Mouse (Mus musculus) stomach, embryonic 15.5 days (tissue): ENCODE results near the gene Gm10065. TPM values are rescaled to one million over a fixed set of nuclear protein-coding genes. Genes with fewer than 3 reads are reported as not detected.
"Not testable (repeated sequence)": the region's sequence is repeated elsewhere in the genome, so short reads cannot be mapped to it uniquely, and the experiment has no call there.

ENCODE experiments used
- ATAC-seq: fragments of 200-750 bp; cut with Nextera tagmentation; 2 replicates; pipeline ENCODE4 v1.8.0; 2017; ENCODE audit warnings: low read depth, moderate number of reproducible peaks, moderate TSS enrichment; ENCODE audit not compliant: insufficient read depth, low FRiP score
- H3K27ac ChIP-seq: fragments of 300-500 bp; sonication (generic); 2 replicates; pipeline ENCODE4 v1.5.1; 2015; ENCODE audit warnings: mild to moderate bottlenecking, inconsistent platforms
- H3K27me3 ChIP-seq: fragments of 300-500 bp; sonication (generic); replicated peaks from 2 replicates; pipeline ENCODE4 v1.6.1; 2015; ENCODE audit warnings: inconsistent platforms
- H3K36me3 ChIP-seq: fragments of 300-500 bp; sonication (generic); 2 replicates; pipeline ENCODE4 v1.6.1; 2015; ENCODE audit warnings: inconsistent platforms
- H3K4me1 ChIP-seq: fragments of 300-500 bp; sonication (generic); 2 replicates; pipeline ENCODE4 v1.6.1; 2015; ENCODE audit warnings: inconsistent platforms
- H3K4me2 ChIP-seq: fragments of 300-500 bp; sonication (generic); 2 replicates; pipeline ENCODE4 v1.6.1; 2015; ENCODE audit warnings: mild to moderate bottlenecking, inconsistent platforms
- H3K4me3 ChIP-seq: fragments of 300-500 bp; sonication (generic); replicated peaks from 2 replicates; pipeline ENCODE4 v1.5.1; 2015; ENCODE audit warnings: inconsistent platforms
- H3K9ac ChIP-seq: fragments of 300-500 bp; sonication (generic); 2 replicates; pipeline ENCODE4 v1.6.1; 2015; ENCODE audit warnings: inconsistent platforms
- H3K9me3 ChIP-seq: fragments of 300-500 bp; sonication (generic); 2 replicates; pipeline ENCODE4 v1.6.1; 2016; ENCODE audit warnings: inconsistent platforms
- WGBS: fragments of 180-500 bp; shearing (Covaris S2); methylation state at CpG from one replicate; pipeline ENCODE4 v1.1.7; 2015; 5-methylcytosine and 5-hydroxymethylcytosine counted together
- polyA plus RNA-seq: library from polyadenylated mRNA; unstranded; fragments of >200 nt; fragmentation: Nextera tagmentation; extraction: Ambion mirVana; gene quantifications from 2 replicates; pipeline ENCODE4 v1.2.1, GENCODE M21; 2015

Gm10065 gene
- polyA plus RNA-seq, 1 experiment from 2014 or later, result not detected

- H3K36me3 ChIP-seq, H3K27me3 ChIP-seq, H3K27ac ChIP-seq, H3K9me3 ChIP-seq, ATAC-seq, H3K9ac ChIP-seq, H3K4me1 ChIP-seq, H3K4me2 ChIP-seq, H3K4me3 ChIP-seq: not testable (repeated sequence)
- 47% methylated on average over 9 of the region's 9 CpGs for WGBS
Measured at GRCm38 (mm10) chr13:21462516-21462915, 16.7 kb downstream of the Gm10065 start.

GRCm38 (mm10) chr13:21456347-21456746, 22.9 kb downstream of the Gm10065 start:
- peak; percentile 74; the same call in 1 of the 2 replicates for ATAC-seq
- no peak overlapping the region for H3K4me2 ChIP-seq
- WGBS, result 8% methylated on average over 4 of the region's 4 CpGs

DNA sequence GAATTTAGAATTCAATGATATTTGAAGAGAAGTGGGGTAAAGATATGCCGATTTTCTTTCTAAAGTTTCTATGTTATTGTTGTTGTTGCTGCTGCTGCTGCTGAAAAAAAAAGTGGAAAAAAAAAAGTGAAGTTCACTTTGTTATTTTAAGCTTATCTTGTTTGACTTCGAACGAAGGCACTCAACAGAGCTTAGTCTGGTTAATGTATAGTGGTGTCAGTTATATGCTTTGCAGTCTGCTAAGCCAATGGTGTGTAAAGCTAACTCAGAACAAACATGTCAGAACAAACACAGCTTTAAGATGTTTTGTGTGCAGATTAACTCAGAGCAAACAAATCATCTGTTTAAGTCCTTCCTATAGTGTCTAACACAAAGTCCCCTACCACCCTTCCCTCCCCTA, 25.1 kb downstream of the Gm10065 start:
- ATAC-seq, result peak; percentile 61; the same call in 1 of the 2 replicates
- no peaks in the 10 kb centered on the region for H3K36me3 ChIP-seq
- H3K4me2 ChIP-seq, result peak overlapping the region; percentile 48
- peak overlapping the region; percentile 85; the same call in 1 of the 2 replicates for H3K27ac ChIP-seq
- WGBS, result 46% methylated on average over 3 of the region's 3 CpGs
- peaks cover 6% of the 10 kb centered on the region; the same call in 1 of the 2 replicates for H3K4me1 ChIP-seq
- no peak overlapping the region for H3K9ac ChIP-seq
- no peak overlapping the region for H3K4me3 ChIP-seq
- no peaks in the 10 kb centered on the region for H3K9me3 ChIP-seq
- no peaks in the 10 kb centered on the region for H3K27me3 ChIP-seq

More at GRCm38 (mm10) chr13:21456347-21456746, 22.9 kb downstream of the Gm10065 start:
- H3K4me1 ChIP-seq, result peaks cover 6% of the 10 kb centered on the region; the same call in 1 of the 2 replicates
- no peak overlapping the region for H3K4me3 ChIP-seq
- no peaks in the 10 kb centered on the region for H3K9me3 ChIP-seq
- H3K9ac ChIP-seq, result no peak overlapping the region
- H3K36me3 ChIP-seq, result no peaks in the 10 kb centered on the region
- H3K27me3 ChIP-seq, result no peaks in the 10 kb centered on the region
- H3K27ac ChIP-seq, result no peak overlapping the region

DNA sequence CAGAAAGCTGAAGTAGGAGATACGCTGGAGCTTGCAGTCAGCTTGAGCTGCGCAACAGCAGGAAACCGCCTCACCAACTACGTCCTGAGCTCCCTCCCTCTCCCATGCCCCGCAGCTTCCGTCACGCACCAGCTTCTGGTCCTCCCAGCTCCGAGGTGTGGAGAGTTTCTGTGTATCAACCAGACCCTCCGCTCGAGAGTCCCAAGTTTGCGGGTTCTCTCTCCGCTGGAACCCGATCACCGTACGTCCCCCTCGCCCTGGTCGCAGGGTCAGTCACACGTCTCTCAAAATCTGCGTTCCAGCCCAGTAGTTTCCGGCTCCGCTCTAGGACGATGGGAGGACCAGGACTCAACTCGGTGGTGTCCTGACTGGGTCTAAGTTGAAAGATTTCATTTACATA, 25.8 kb downstream of the Gm10065 start, which contains the start of gene Zscan26:
Gene Zscan26 (minus strand): TSS at position 282 of the 400 bp plus-strand sequence.
- no peaks in the 10 kb centered on the region for H3K9me3 ChIP-seq
- H3K27me3 ChIP-seq, result no peaks in the 10 kb centered on the region
- peak; percentile 85; the same call in 1 of the 2 replicates for ATAC-seq
- H3K4me2 ChIP-seq, result peak within 1 kb of the TSS; percentile 48
- H3K9ac ChIP-seq, result peak within 1 kb of the TSS; percentile 55
- peak within 1 kb of the TSS; percentile 74 for H3K4me3 ChIP-seq
- peak within 1 kb of the TSS; percentile 85 for H3K27ac ChIP-seq
- no peaks in the 10 kb centered on the region for H3K36me3 ChIP-seq
- under 1% methylated on average over 23 of the region's 23 CpGs for WGBS
- peaks cover 6% of the 10 kb centered on the region; the same call in 1 of the 2 replicates for H3K4me1 ChIP-seq

GRCm38 (mm10) chr13:21453042-21453441, 26.2 kb downstream of the Gm10065 start:
- peak overlapping the region; percentile 85 for H3K27ac ChIP-seq
- no peaks in the 10 kb centered on the region for H3K27me3 ChIP-seq
- 2% methylated on average over 13 of the region's 13 CpGs for WGBS
- H3K4me2 ChIP-seq, result peak overlapping the region; percentile 48
- H3K4me3 ChIP-seq, result peak overlapping the region; percentile 74
- peaks cover 1% of the 10 kb centered on the region for H3K36me3 ChIP-seq
- ATAC-seq, result no peak
- H3K4me1 ChIP-seq, result peaks cover 6% of the 10 kb centered on the region; the same call in 1 of the 2 replicates
- H3K9ac ChIP-seq, result peak overlapping the region; percentile 55; the same call in 1 of the 2 replicates
- no peaks in the 10 kb centered on the region for H3K9me3 ChIP-seq

GRCm38 (mm10) chr13:21447856-21448614, 31.2 kb downstream of the Gm10065 start:
- no peak overlapping the region for H3K4me3 ChIP-seq
- H3K4me2 ChIP-seq, result no peak overlapping the region
- H3K9ac ChIP-seq, result no peak overlapping the region
- H3K9me3 ChIP-seq, result no peaks in the 10 kb centered on the region
- peaks cover 6% of the 10 kb centered on the region; the same call in 1 of the 2 replicates for H3K4me1 ChIP-seq
- 0 out of 2 replicates have a peak overlapping the region, but pooled peaks have one; percentile 13 for H3K27ac ChIP-seq
- ATAC-seq, result peak; percentile 31; the same call in 1 of the 2 replicates
- 72% methylated on average over 16 of the region's 16 CpGs for WGBS
- H3K36me3 ChIP-seq, result peaks cover 21% of the 10 kb centered on the region
- H3K27me3 ChIP-seq, result no peaks in the 10 kb centered on the region

GRCm38 (mm10) chr13:21446796-21447195, 32.4 kb downstream of the Gm10065 start:
- Histone ChIP-seq H3K9me3 (no peaks in the 10 kb centered on the region), H3K27me3 (no peaks in the 10 kb centered on the region), H3K27ac (no peak overlapping the region), H3K9ac (no peak overlapping the region), H3K4me2 (no peak overlapping the region), H3K4me1 (no peaks in the 10 kb centered on the region), H3K4me3 (no peak overlapping the region), H3K36me3 (peaks cover 21% of the 10 kb centered on the region)
- no peak for ATAC-seq
- WGBS, result 88% methylated on average over 9 of the region's 9 CpGs

- H3K4me3 ChIP-seq, result peak overlapping the region; percentile 54
- peaks cover 11% of the 10 kb centered on the region for H3K36me3 ChIP-seq
- no peaks in the 10 kb centered on the region for H3K4me1 ChIP-seq
- no peak overlapping the region for H3K9ac ChIP-seq
- WGBS, result 16% methylated on average over 10 of the region's 10 CpGs
- no peaks in the 10 kb centered on the region for H3K27me3 ChIP-seq
- peak overlapping the region; percentile 75 for H3K4me2 ChIP-seq
- ATAC-seq, result no peak
- peak overlapping the region; percentile 80; the same call in 1 of the 2 replicates for H3K27ac ChIP-seq
- no peaks in the 10 kb centered on the region for H3K9me3 ChIP-seq
Measured at GRCm38 (mm10) chr13:21441207-21441572, 38.1 kb downstream of the Gm10065 start.

DNA sequence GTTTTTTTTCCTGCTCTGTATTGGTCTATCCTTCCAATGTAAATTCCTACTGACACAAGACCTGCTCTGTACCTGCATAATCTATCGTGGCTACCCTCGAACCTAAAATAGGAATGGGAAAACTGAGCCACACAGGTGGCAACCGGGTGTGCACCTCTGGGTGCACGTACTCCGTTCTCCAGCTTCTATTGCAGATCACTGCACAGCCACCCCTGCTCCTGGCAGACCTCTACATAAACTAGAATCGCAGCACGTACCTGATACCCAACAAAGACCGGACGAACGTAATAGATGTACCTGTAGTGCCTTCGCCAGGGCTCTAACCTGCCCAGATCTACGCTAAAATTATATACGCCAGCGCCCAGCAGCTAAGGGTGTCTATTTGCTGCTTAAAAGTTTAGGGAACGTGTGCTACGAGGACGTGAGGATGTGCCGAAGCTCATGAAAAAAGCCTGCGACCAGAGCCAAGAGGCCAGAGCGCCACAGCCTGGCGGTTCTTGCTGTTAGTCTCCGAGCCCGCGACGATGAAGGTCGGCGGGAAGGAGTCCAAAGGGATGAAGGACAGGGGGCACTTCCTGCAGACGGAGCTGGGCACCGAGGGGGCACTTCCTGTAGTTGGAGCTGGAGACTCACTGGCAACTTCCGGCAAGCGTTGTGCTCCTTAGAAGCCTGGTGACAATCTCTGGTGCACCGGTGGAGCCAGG, 38.6 kb downstream of the Gm10065 start, which contains the start of gene Pgbd1:
Gene Pgbd1 (minus strand): TSS at position 556 of the 704 bp plus-strand sequence.
- Histone ChIP-seq H3K9ac (peak within 1 kb of the TSS; percentile 45), H3K9me3 (no peaks in the 10 kb centered on the region), H3K4me3 (peak within 1 kb of the TSS; percentile 54), H3K27me3 (no peaks in the 10 kb centered on the region), H3K36me3 (peaks cover 11% of the 10 kb centered on the region), H3K27ac (peak within 1 kb of the TSS; percentile 80), H3K4me1 (no peaks in the 10 kb centered on the region), H3K4me2 (peak within 1 kb of the TSS; percentile 75)
- under 1% methylated on average over 32 of the region's 32 CpGs for WGBS
- ATAC-seq, result peak; percentile 79; the same call in 1 of the 2 replicates

GRCm38 (mm10) chr13:21435476-21435875, 43.8 kb downstream of the Gm10065 start:
- Histone ChIP-seq H3K27me3 (no peaks in the 10 kb centered on the region), H3K36me3 (no peaks in the 10 kb centered on the region), H3K27ac (no peak overlapping the region), H3K4me2 (no peak overlapping the region), H3K4me1 (no peaks in the 10 kb centered on the region), H3K9me3 (no peaks in the 10 kb centered on the region), H3K4me3 (no peak overlapping the region), H3K9ac (no peak overlapping the region)
- WGBS, result 79% methylated on average over 4 of the region's 4 CpGs
- no peak for ATAC-seq
